Mouse (Mus musculus): Measurements from ENCODE around the gene Iqschfp. TPM values are rescaled to one million over a fixed set of nuclear protein-coding genes. Genes with fewer than 3 reads are reported as not detected.
"Not testable (repeated sequence)": the region's sequence is repeated elsewhere in the genome, so short reads cannot be mapped to it uniquely, and the experiment has no call there.

Iqschfp gene
- polyA plus RNA-seq, 1 experiment: not detected

GRCm38 (mm10) chr3:68071395-68072386, 179.7 kb downstream of the Iqschfp start:
- DNase-seq (ENCODE audit: low read depth): no peak

GRCm38 (mm10) chr3:68077406-68077805, 185.4 kb downstream of the Iqschfp start:
- no peak for DNase-seq (ENCODE audit: low read depth)

- DNase-seq (ENCODE audit: low read depth): no peak
These were observed 193.0 kb downstream of the Iqschfp start for GRCm38 (mm10) chr3:68085024-68085423.

- DNase-seq (ENCODE audit: low read depth): no peak
These were observed 200.1 kb downstream of the Iqschfp start for GRCm38 (mm10) chr3:68092108-68092507.

GRCm38 (mm10) chr3:68096724-68097431, 204.8 kb downstream of the Iqschfp start:
- DNase-seq (ENCODE audit: low read depth): no peak

- not testable (repeated sequence) for DNase-seq (ENCODE audit: low read depth)
These were observed 207.5 kb downstream of the Iqschfp start for GRCm38 (mm10) chr3:68099561-68099960.

- no peak for DNase-seq (ENCODE audit: low read depth)
These were observed 209.3 kb downstream of the Iqschfp start for GRCm38 (mm10) chr3:68101343-68101742.

- DNase-seq (ENCODE audit: low read depth): no peak
These were observed 213.2 kb downstream of the Iqschfp start for GRCm38 (mm10) chr3:68105081-68105685.

- DNase-seq (ENCODE audit: low read depth): no peak
These were observed 229.3 kb downstream of the Iqschfp start for GRCm38 (mm10) chr3:68121338-68121737.

- no peak for DNase-seq (ENCODE audit: low read depth)
These were observed 234.3 kb downstream of the Iqschfp start for GRCm38 (mm10) chr3:68126284-68126856.

GRCm38 (mm10) chr3:68130386-68130785, 238.4 kb downstream of the Iqschfp start:
- DNase-seq (ENCODE audit: low read depth): no peak

- no peak for DNase-seq (ENCODE audit: low read depth)
These were observed 247.0 kb downstream of the Iqschfp start for GRCm38 (mm10) chr3:68138833-68139627.

GRCm38 (mm10) chr3:68150688-68151087, 258.7 kb downstream of the Iqschfp start:
- no peak for DNase-seq (ENCODE audit: low read depth)

- no peak for DNase-seq (ENCODE audit: low read depth)
These were observed 268.1 kb downstream of the Iqschfp start for GRCm38 (mm10) chr3:68160175-68160574.

GRCm38 (mm10) chr3:68160760-68161159, 268.7 kb downstream of the Iqschfp start:
- DNase-seq (ENCODE audit: low read depth): no peak

- DNase-seq (ENCODE audit: low read depth): no peak
These were observed 286.2 kb downstream of the Iqschfp start for GRCm38 (mm10) chr3:68178248-68178647.

GRCm38 (mm10) chr3:68187471-68187870, 295.4 kb downstream of the Iqschfp start:
- no peak for DNase-seq (ENCODE audit: low read depth)

- no peak for DNase-seq (ENCODE audit: low read depth)
These were observed 297.1 kb downstream of the Iqschfp start for GRCm38 (mm10) chr3:68189100-68189499.

- no peak for DNase-seq (ENCODE audit: low read depth)
These were observed 304.9 kb downstream of the Iqschfp start for GRCm38 (mm10) chr3:68196933-68197332.

GRCm38 (mm10) chr3:68201214-68201613, 309.2 kb downstream of the Iqschfp start:
- DNase-seq (ENCODE audit: low read depth): no peak

All from gonadal fat pad, adult 2 months (tissue).